Mouse (Mus musculus) limb, embryonic 13.5 days (tissue): ENCODE data around the gene Cd164l2. TPM values are rescaled to one million over a fixed set of nuclear protein-coding genes. Genes with fewer than 3 reads are reported as not detected.

Experiments used
- ATAC-seq: fragments of 200-750 bp; cut with Nextera tagmentation; 2 replicates; pipeline ENCODE4 v1.8.0; 2017; ENCODE audit warnings: low read depth, moderate number of reproducible peaks, moderate TSS enrichment; ENCODE audit not compliant: low FRiP score
- H3K27ac ChIP-seq: fragments of 300-500 bp; sonication (generic); 2 replicates; pipeline ENCODE4 v1.5.1; 2015; ENCODE audit warnings: inconsistent platforms, mild to moderate bottlenecking, moderate library complexity
- H3K27me3 ChIP-seq: fragments of 300-500 bp; sonication (generic); 2 replicates; pipeline ENCODE4 v1.6.1; 2015; ENCODE audit warnings: mild to moderate bottlenecking, inconsistent platforms
- H3K36me3 ChIP-seq: fragments of 300-500 bp; sonication (generic); 2 replicates; pipeline ENCODE4 v1.6.1; 2015; ENCODE audit warnings: inconsistent platforms, mild to moderate bottlenecking, moderate library complexity
- H3K4me1 ChIP-seq: fragments of 300-500 bp; sonication (generic); 2 replicates; pipeline ENCODE4 v1.6.1; 2015; ENCODE audit warnings: inconsistent platforms
- H3K4me2 ChIP-seq: fragments of 300-500 bp; sonication (generic); replicated peaks from 2 replicates; pipeline ENCODE4 v1.6.1; 2015; ENCODE audit warnings: inconsistent platforms, mild to moderate bottlenecking, moderate library complexity
- H3K4me3 ChIP-seq: fragments of 300-500 bp; sonication (generic); 2 replicates; pipeline ENCODE4 v1.5.1; 2015; ENCODE audit warnings: moderate library complexity, mild to moderate bottlenecking, inconsistent platforms
- H3K9ac ChIP-seq: fragments of 300-500 bp; sonication (generic); 2 replicates; pipeline ENCODE4 v1.6.1; 2015; ENCODE audit warnings: mild to moderate bottlenecking, inconsistent platforms
- H3K9me3 ChIP-seq: fragments of 300-500 bp; sonication (generic); 2 replicates; pipeline ENCODE4 v1.6.1; 2016; ENCODE audit warnings: inconsistent platforms
- WGBS: fragments of 180-500 bp; shearing (Covaris S2); methylation state at CpG from one replicate; pipeline ENCODE4 v1.1.7; 2015; 5-methylcytosine and 5-hydroxymethylcytosine counted together
- polyA plus RNA-seq: library from polyadenylated mRNA; unstranded; fragments of >200 nt; fragmentation: Nextera tagmentation; extraction: Ambion mirVana; gene quantifications from 2 replicates; pipeline ENCODE4 v1.2.1, GENCODE M21; 2015

The Cd164l2 gene
- polyA plus RNA-seq, 1 experiment from 2014 or later = 5.9 TPM

GRCm38 (mm10) chr4:133247072-133247471 lies 35.1 kb downstream of the Cd164l2 start:
- H3K27me3 ChIP-seq = peaks cover 88% of the 10 kb centered on the region
- peak overlapping the region; percentile 21 for H3K4me2 ChIP-seq
- peak overlapping the region; percentile 39 for H3K9ac ChIP-seq

GRCm38 (mm10) chr4:133247806-133248449 lies 36.0 kb downstream of the Cd164l2 start:
- no peaks in the 10 kb centered on the region for H3K36me3 ChIP-seq
- H3K9ac ChIP-seq = no peak overlapping the region
- H3K27ac ChIP-seq = no peak overlapping the region
- H3K9me3 ChIP-seq = no peaks in the 10 kb centered on the region
- H3K27me3 ChIP-seq = peaks cover 88% of the 10 kb centered on the region
- 74% methylated on average over 13 of the region's 13 CpGs for WGBS
- no peak for ATAC-seq
- H3K4me3 ChIP-seq = no peak overlapping the region
- peaks cover 24% of the 10 kb centered on the region for H3K4me1 ChIP-seq
- no peak overlapping the region for H3K4me2 ChIP-seq

More at GRCm38 (mm10) chr4:133247072-133247471, 35.1 kb downstream of the Cd164l2 start:
- Histone ChIP-seq H3K36me3 (no peaks in the 10 kb centered on the region), H3K27ac (no peak overlapping the region), H3K4me1 (peaks cover 24% of the 10 kb centered on the region), H3K4me3 (no peak overlapping the region), H3K9me3 (no peaks in the 10 kb centered on the region)
- ATAC-seq = no peak
- 22% methylated on average over 15 of the region's 15 CpGs for WGBS

GRCm38 (mm10) chr4:133250609-133251008 lies 38.7 kb downstream of the Cd164l2 start:
- Histone ChIP-seq H3K4me3 (peak overlapping the region; percentile 49), H3K27me3 (peaks cover 97% of the 10 kb centered on the region), H3K4me2 (peak overlapping the region; percentile 78), H3K4me1 (peaks cover 24% of the 10 kb centered on the region), H3K36me3 (no peaks in the 10 kb centered on the region), H3K27ac (no peak overlapping the region), H3K9ac (peak overlapping the region; percentile 59), H3K9me3 (no peaks in the 10 kb centered on the region)
- ATAC-seq = no peak
- WGBS = 2% methylated on average over 22 of the region's 22 CpGs

GRCm38 (mm10) chr4:133251214-133251613 lies 39.3 kb downstream of the Cd164l2 start:
- no peaks in the 10 kb centered on the region for H3K36me3 ChIP-seq
- no peaks in the 10 kb centered on the region for H3K9me3 ChIP-seq
- peak overlapping the region; percentile 49 for H3K4me3 ChIP-seq
- H3K27ac ChIP-seq = no peak overlapping the region
- H3K27me3 ChIP-seq = peaks cover 97% of the 10 kb centered on the region
- peak overlapping the region; percentile 78 for H3K4me2 ChIP-seq
- H3K4me1 ChIP-seq = peaks cover 24% of the 10 kb centered on the region
- ATAC-seq = no peak
- under 1% methylated on average over 31 of the region's 31 CpGs for WGBS
- H3K9ac ChIP-seq = peak overlapping the region; percentile 59

GRCm38 (mm10) chr4:133252089-133252488 lies 40.2 kb downstream of the Cd164l2 start:
- Histone ChIP-seq H3K36me3 (no peaks in the 10 kb centered on the region), H3K4me3 (no peak overlapping the region), H3K27ac (no peak overlapping the region), H3K9ac (no peak overlapping the region), H3K4me2 (no peak overlapping the region), H3K4me1 (peaks cover 22% of the 10 kb centered on the region), H3K9me3 (no peaks in the 10 kb centered on the region), H3K27me3 (peaks cover 97% of the 10 kb centered on the region)
- WGBS = 34% methylated on average over 4 of the region's 4 CpGs
- no peak for ATAC-seq

- Histone ChIP-seq H3K4me3 (no peak overlapping the region), H3K4me2 (no peak overlapping the region), H3K9me3 (no peaks in the 10 kb centered on the region), H3K27ac (no peak overlapping the region), H3K27me3 (peaks cover 96% of the 10 kb centered on the region), H3K4me1 (peaks cover 18% of the 10 kb centered on the region), H3K9ac (no peak overlapping the region; the same call in 1 of the 2 replicates), H3K36me3 (no peaks in the 10 kb centered on the region)
- ATAC-seq = no peak
- 42% methylated on average over 12 of the region's 12 CpGs for WGBS
Observed at GRCm38 (mm10) chr4:133253412-133253811, 41.5 kb downstream of the Cd164l2 start.

- no peak overlapping the region for H3K4me3 ChIP-seq
- H3K9me3 ChIP-seq = no peaks in the 10 kb centered on the region
- H3K4me2 ChIP-seq = no peak overlapping the region
- 58% methylated on average over 6 of the region's 6 CpGs for WGBS
- H3K4me1 ChIP-seq = peaks cover 17% of the 10 kb centered on the region
- H3K9ac ChIP-seq = no peak overlapping the region
- no peak for ATAC-seq
- H3K27ac ChIP-seq = no peak overlapping the region
- no peaks in the 10 kb centered on the region for H3K36me3 ChIP-seq
- H3K27me3 ChIP-seq = peaks cover 83% of the 10 kb centered on the region
Observed at GRCm38 (mm10) chr4:133255392-133255791, 43.5 kb downstream of the Cd164l2 start.

GRCm38 (mm10) chr4:133256820-133257219 lies 44.9 kb downstream of the Cd164l2 start:
- Histone ChIP-seq H3K36me3 (no peaks in the 10 kb centered on the region), H3K9me3 (no peaks in the 10 kb centered on the region), H3K4me1 (0 out of 2 replicates have a peak, but pooled peaks cover 4% of the 10 kb centered on the region), H3K4me2 (peak overlapping the region; percentile 45), H3K27ac (no peak overlapping the region), H3K27me3 (peaks cover 68% of the 10 kb centered on the region), H3K4me3 (peak overlapping the region; percentile 12), H3K9ac (no peak overlapping the region)
- no peak for ATAC-seq
- WGBS = 18% methylated on average over 24 of the region's 24 CpGs

- 28% methylated on average over 12 of the region's 12 CpGs for WGBS
- Histone ChIP-seq H3K27ac (no peak overlapping the region), H3K9ac (no peak overlapping the region), H3K9me3 (no peaks in the 10 kb centered on the region), H3K36me3 (no peaks in the 10 kb centered on the region), H3K4me2 (peak overlapping the region; percentile 45), H3K27me3 (peaks cover 64% of the 10 kb centered on the region), H3K4me3 (peak overlapping the region; percentile 12; the same call in 1 of the 2 replicates), H3K4me1 (peaks cover 7% of the 10 kb centered on the region; the same call in 1 of the 2 replicates)
- ATAC-seq = no peak; the same call in 1 of the 2 replicates
Observed at GRCm38 (mm10) chr4:133257230-133257629, 45.3 kb downstream of the Cd164l2 start.

- ATAC-seq = no peak
- Histone ChIP-seq H3K4me2 (no peak overlapping the region), H3K9ac (no peak overlapping the region), H3K27me3 (peaks cover 58% of the 10 kb centered on the region), H3K4me1 (peaks cover 7% of the 10 kb centered on the region; the same call in 1 of the 2 replicates), H3K9me3 (no peaks in the 10 kb centered on the region), H3K36me3 (no peaks in the 10 kb centered on the region), H3K27ac (no peak overlapping the region), H3K4me3 (no peak overlapping the region)
- WGBS = 72% methylated on average over 12 of the region's 12 CpGs
Observed at GRCm38 (mm10) chr4:133257798-133258408, 46.0 kb downstream of the Cd164l2 start.

- no peak for ATAC-seq
- Histone ChIP-seq H3K36me3 (peaks cover 38% of the 10 kb centered on the region), H3K9me3 (peaks cover 8% of the 10 kb centered on the region; the same call in 1 of the 2 replicates), H3K4me2 (peak overlapping the region; percentile 0), H3K27me3 (peaks cover 20% of the 10 kb centered on the region), H3K4me1 (peaks cover 4% of the 10 kb centered on the region; the same call in 1 of the 2 replicates), H3K4me3 (no peak overlapping the region), H3K27ac (peak overlapping the region; percentile 23; the same call in 1 of the 2 replicates), H3K9ac (no peak overlapping the region; the same call in none of the 2 replicates)
- WGBS = 39% methylated on average over 10 of the region's 10 CpGs
Observed at GRCm38 (mm10) chr4:133261641-133262374, 49.9 kb downstream of the Cd164l2 start.

GRCm38 (mm10) chr4:133262375-133262765 lies 50.4 kb downstream of the Cd164l2 start:
- Histone ChIP-seq H3K36me3 (peaks cover 44% of the 10 kb centered on the region), H3K4me2 (peak overlapping the region; percentile 0), H3K27me3 (peaks cover 15% of the 10 kb centered on the region), H3K27ac (peak overlapping the region; percentile 23; the same call in 1 of the 2 replicates), H3K4me3 (0 out of 2 replicates have a peak overlapping the region, but pooled peaks have one; percentile 6), H3K9me3 (peaks cover 8% of the 10 kb centered on the region; the same call in 1 of the 2 replicates), H3K4me1 (peaks cover 3% of the 10 kb centered on the region; the same call in 1 of the 2 replicates), H3K9ac (no peak overlapping the region; the same call in 1 of the 2 replicates)
- whole genome bisulfite sequencing = 66% methylated on average over 7 of the region's 7 CpGs
- ATAC-seq = no peak
